Mouse (Mus musculus): Measurements from ENCODE around the gene Tjp3.

GRCm38 (mm10) chr10:81319330-81319699 lies 27.9 kb upstream of the Tjp3 start:
- TF ChIP-seq POLR2A (IDR thresholded peaks at IDR 0.05; ENCODE audit: borderline replicate concordance, low read depth, low read length) (no peak), CTCF (IDR thresholded peaks at IDR 0.05; ENCODE audit: low read depth, low read length) (no peak)

All from bone marrow macrophage, adult 2 months (primary cell).